Mouse (Mus musculus) C2C12 (cell line): ENCODE data around the gene Musk.

ENCODE experiments used
- CTCF ChIP-seq: IDR thresholded peaks from one replicate; pipeline ENCODE4 v1.5.1; 2011; ENCODE audit not compliant: control insufficient read depth, insufficient read depth, insufficient read length
- FOSL1 ChIP-seq: IDR thresholded peaks from one replicate; pipeline ENCODE4 v1.8.0; 2011; ENCODE audit warnings: mild to moderate bottlenecking, low read length; ENCODE audit not compliant: poor library complexity, insufficient read depth, severe bottlenecking
- MAX ChIP-seq: IDR thresholded peaks from one replicate; pipeline ENCODE4 v1.6.1; 2011; ENCODE audit warnings: mild to moderate bottlenecking, control low read depth
- MYOG ChIP-seq: IDR thresholded peaks from one replicate; pipeline ENCODE4 v1.6.1; 2011; ENCODE audit not compliant: control insufficient read depth, insufficient read length; ENCODE audit errors: extremely low read depth
- USF1 ChIP-seq: IDR thresholded peaks from one replicate; pipeline ENCODE4 v1.6.1; 2011; ENCODE audit warnings: low read depth, mild to moderate bottlenecking, control low read depth, moderate library complexity

DNA sequence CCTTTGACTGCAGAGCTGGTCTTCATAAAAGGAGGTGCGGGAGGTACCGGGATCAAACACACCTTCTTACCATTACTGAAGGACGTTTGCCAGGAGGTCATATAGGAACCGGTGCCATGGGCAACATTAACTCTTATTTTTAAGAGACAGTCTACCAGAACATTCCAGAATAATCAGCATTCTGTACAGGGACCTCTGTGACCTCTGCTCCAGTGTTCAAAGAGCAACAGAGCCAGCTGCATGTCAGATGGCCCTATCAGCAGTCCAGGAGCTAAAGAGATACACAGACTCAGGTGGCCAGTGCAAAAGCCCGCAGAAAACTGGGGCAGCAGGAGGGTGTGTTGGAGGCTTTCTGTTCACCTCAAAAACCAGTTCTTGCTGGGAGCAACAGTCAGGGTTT lies 65.8 kb downstream of the Musk start:
- TF ChIP-seq CTCF (no peak), MAX (no peak), USF1 (no peak), FOSL1 (no peak), MYOG (no peak)
